Mouse (Mus musculus): ENCODE measurements at regions not wholly inside any gene's neighbourhood (a gene's known extent, or its start where the extent isn't known, plus 50 kb on each side); places are given as distances from the start of the nearest gene placed in this dataset.
A peak's percentile ranks its signal among the peaks of the same experiment; 100 is the strongest.

DNA sequence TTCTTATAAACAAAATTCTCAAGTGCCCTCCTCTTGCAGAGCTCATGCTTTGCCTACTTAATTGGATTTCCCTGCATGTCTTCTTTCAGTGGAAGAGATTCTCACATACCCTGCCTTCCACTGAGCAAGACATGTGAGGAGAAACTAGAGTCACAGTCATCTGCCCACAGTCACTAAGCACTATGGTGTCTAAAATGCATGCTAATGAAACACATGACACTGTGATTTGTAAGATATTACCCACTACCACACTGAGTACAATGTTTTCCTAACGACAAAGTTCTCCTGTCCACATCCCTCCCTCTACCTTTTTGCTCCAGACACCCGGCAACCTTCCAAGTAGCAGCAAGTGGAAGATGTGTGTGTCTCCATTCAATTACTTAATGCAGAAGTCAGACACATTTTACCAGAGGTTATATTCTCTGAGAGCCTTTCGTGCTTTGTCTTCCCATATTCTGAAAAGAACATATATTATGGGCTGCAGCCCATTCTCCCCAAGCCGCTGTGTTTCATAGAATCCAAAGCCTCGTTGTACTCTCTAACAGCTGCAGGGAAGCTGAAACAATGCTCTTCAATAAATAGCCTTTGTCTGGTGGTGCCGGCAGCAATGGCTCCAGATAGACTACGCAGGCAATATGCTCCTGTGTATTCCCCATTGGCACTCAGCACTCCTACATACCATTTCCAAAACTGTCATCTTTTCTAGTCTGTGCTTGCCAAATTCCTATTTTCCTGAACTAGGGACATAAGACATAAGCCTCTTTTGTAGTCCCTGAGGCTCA, 670.7 kb downstream of the Poteg start:
- DNase-seq (ENCODE audit: low spot score), result no peak

DNA sequence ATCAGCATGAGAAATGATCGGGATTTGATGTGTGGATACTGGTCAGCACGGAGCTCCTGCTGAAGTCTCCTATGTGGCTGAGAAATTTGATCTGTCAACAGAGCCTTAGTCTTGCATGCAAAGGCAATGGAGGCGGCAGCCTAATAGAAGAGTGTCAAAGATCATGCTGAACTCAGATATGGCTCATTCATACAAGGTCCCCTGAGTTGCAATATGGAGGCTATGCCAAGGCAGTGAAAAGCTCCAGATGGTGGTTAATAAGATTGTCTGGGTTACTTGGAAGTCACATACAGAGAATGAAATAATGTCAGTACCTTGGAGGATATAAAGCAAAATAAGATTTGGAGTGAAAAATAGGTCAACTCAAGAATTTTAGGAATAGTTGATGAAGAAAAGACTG, 677.6 kb downstream of the Poteg start:
- no peak for DNase-seq (ENCODE audit: low spot score)

DNA sequence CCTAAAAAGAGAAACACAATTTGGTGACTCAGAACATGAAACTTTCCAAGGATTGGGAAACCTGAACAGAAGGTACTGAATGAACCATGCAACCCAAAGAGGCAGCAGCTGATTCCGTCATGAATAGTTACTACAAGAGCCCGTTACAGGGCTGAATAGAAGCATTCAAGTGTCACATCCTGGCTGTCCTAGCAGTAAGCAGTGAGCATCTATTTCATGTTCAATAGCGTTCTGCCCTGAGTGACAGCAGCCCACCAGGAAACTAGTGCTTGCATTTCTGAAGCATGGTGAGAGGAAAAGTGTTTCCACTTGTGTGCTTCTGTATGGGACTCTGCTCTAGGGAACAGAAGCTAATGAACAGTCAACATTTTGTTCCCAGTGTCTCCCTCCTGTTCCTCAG, 694.4 kb downstream of the Poteg start:
- no peak for DNase-seq (ENCODE audit: low spot score)

DNA sequence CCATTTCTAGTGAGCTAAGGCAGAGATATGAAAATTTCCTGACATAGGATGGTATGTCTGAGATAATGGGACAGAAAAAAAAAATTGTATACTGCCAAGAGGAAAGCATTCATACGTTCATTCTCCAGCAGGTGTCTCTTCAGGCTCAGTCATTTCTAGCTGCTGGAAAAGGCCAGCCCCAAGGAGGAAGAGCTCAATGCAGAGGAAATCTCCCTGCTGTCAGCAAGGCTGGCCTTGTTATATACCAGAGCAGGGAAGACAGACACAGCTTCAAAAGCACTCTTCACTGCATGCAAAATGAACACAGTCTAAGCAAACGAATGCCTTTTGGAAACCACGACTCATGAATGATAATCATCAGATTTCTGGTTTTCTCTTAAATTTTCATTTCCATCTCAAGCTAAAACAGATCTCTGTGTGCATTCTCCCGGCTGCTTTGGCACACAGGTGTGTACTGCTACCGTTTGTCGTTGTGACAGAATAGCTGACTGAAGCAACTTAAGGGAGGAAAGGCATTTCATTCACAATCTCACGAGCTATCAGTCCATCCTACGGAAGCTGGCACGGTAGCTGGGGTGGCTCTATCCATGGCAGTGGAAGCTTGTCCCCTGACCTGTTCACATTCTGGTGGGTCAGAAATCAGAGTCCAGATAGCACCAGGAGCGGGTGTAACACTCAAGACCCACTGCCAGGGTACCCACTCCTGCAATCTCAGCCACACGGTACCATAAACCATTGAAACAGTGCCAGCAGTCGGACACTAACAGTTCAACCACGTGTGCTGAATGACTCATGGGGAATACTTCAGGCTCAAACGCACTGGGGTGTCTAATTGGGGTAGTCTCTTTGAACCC, 701.4 kb downstream of the Poteg start:
- DNase-seq (ENCODE audit: low spot score), result peak; percentile 60

DNA sequence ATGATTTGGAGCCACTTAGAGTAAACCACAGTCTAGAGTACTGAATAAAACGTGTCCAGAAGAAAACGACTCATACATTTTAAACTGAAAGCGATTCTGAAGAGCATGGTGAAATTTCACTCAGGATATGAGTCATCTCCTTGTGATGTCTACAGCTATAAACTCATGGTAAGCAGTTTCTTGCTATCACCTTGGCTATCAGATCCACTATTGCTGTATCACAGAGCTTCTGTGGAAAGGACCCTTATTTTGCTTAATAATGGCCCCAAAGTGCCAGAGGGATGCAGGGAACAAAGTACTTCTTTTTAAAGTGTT, 701.9 kb downstream of the Poteg start:
- no peak for DNase-seq (ENCODE audit: low spot score)

DNA sequence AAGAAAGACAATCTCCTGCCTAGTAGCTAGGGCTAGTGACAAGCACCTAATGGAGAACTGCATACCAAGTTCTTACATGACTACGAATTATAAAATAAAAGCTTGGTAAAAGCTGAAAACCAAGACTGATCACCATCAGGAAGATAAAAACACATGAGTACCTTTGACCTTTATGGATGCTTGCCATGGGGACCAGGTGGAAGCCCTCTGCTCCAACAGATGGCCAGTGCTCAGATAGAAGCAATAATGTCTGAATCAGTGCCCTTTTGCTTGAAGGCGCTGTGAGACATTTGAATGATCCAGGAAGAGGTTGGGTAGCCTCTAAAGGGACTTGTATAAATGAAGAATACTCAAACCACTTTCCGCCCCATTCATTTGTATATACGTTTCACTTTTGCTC, 713.2 kb downstream of the Poteg start:
- DNase-seq (ENCODE audit: low spot score), result no peak

DNA sequence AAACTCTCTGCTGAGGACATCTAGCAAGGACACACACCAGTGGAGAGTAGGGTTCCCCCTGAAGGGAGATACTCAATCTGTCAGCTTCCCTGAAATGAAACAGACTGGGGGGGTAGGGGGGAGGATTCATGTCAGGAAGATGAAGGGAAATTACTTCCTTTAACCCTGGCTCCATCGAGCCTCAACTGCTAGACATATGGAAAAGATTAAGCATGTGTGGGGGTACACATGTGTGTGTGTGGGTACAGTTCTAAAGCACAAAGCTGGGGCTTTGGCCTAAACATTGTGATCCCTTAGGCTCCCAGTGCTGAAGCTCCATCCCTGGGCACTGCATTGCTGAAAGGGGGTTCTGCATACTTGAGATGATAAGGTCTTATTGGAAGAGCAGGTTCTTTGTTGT, 720.6 kb downstream of the Poteg start:
- no peak for DNase-seq (ENCODE audit: low spot score)

DNA sequence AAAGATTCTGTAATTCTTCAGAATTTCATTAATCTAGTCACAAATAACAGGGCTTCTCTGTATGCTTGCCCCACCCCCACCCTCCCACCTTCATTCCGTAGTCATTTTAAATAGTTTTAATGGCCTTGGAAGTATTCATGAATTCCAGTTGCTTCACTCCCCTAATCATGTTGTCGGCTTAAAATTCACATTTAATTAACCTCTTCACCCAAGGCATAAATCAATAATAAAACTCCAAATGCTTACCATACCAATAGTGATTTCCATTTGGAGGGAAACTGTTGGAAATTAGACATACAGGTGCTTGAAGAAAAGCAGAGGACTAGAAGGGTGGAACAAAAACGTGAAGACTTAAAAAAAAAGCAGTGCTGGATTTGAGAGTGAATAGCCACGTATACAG, 724.0 kb downstream of the Poteg start:
- DNase-seq (ENCODE audit: low spot score), result no peak

DNA sequence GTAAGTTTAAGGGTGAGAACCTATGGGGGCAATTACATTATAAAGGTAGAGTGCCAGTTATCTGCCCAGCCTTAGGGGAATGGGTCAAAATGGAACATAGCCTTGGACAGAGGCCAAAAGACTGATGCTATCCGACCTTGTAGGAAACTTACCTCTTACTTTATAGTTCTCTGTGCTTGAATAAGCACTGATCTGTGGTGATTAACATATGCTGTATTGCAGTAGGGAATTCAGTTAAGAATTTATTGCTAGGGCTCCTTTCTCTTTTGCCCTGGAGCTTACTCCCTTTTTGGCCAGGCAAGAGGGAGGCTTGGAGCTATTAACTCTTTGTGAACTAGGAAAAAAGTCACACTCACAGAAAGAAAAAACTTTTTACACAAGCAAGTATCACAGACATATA, 748.5 kb downstream of the Poteg start:
- DNase-seq (ENCODE audit: low spot score), result no peak

DNA sequence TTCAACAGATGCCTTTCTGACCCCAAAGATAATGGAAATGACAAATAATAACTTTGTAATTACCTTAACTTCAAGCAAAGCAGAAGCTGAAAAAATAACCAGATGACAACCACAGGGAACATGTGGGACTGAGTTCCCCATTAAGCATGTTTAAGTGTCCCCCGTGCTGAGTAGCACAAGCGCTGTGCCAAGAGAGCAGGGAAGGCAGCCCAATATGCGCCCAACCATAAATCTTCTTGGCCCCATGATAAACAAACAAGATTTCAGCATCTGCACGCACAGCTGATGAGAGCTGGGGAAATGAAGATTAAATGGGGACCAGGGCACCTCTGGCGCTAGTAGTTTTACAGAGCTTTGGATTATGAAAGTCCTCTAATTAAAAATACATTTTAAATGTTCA, 788.1 kb downstream of the Poteg start:
- no peak for DNase-seq (ENCODE audit: low spot score)

DNA sequence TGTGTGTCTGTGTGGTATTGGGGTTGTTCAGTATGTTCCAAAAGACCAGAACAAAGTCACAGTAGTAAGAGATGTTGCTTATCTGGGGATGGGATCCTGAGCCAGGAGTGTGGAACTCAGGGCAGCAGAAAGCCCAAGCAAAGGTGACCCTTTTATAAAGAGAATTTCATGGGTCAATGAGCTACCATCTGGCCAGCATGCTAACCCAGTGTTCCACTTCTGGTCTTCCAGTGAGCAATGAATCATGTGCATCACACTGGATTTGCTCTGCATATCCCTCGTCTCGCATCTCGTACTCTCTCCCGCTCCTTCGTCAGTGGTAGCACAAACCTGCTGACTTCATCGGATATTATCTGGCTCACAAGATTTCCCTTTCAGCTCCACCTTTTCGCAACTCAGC, 791.9 kb downstream of the Poteg start:
- DNase-seq (ENCODE audit: low spot score), result peak; percentile 51

DNA sequence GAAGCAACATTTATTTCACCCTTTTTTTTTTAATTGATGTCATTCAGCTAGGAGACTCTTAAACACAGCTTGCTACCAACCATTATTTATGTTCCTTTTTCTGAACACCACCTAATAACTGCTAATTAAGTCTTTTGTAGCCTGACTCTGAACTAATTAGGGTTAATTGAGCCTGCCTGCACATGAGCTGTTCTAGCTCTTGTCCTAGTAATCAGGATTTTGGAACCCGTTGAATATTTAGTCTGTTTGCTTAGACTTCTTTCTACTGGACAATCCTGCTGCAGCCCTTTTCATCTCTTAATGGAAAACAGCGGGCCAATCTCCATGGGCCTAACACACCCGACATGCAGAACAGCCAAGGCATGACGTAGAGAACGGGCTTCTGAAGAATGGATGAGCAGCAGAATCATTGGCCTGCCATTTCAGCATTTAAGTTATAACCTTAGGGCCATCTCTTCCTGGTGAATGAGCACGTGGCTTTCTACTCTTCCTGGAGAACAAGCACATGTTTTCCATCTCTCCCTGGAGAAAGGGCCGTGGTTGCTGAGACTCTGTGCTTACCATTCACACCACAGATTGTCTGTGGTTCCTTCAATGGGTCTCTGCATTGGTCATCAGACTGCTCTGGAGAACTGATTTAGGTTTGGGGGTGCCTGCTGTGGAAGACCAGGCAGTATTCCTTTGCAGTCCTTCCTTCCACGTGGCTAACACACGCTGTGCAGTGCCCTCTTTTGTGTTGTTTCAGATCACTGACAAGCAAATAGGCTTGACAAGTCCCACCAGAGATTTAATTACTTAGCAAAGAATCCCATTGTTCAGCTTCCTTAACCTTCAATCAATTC, 805.1 kb downstream of the Poteg start:
- DNase-seq (ENCODE audit: low spot score), result no peak

DNA sequence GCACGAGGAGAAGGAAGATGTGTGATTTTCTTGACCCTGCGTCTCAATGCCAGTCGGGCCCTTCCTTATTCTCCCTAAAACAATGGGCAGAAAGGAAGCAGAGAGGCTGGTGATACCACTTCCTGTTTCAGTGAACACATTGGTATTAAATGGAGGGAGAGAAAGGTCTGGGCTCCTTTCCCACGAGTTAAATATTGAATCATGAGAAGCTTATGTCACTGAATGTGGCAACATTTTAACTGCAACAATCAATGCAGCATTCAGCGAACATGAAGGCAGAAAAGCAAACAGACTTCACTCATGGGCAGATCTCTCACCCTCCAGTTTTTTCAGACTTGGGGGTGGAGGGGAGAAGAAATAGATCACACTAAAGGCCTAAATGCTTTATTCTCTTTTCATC, 819.8 kb downstream of the Poteg start:
- DNase-seq (ENCODE audit: low spot score), result no peak

DNA sequence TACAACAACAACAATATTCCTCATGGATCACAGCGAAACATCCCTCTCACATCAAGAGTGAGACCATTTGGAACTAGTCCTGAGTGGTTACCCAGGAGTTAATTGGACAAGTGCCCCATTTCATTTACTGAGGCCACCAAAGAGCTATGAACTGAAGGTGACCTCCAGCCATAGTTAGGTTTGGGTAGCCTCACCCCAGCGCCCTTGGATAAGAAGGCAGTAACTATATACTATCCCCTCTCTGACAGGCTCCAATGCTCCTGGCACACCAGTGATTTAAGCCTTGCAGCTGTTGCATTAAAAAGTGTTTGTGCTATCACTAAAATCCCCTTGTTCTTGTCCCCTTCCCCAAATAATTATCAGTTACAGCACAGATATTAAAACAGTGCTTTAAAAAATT, 836.8 kb downstream of the Poteg start:
- no peak for DNase-seq (ENCODE audit: low spot score)

DNA sequence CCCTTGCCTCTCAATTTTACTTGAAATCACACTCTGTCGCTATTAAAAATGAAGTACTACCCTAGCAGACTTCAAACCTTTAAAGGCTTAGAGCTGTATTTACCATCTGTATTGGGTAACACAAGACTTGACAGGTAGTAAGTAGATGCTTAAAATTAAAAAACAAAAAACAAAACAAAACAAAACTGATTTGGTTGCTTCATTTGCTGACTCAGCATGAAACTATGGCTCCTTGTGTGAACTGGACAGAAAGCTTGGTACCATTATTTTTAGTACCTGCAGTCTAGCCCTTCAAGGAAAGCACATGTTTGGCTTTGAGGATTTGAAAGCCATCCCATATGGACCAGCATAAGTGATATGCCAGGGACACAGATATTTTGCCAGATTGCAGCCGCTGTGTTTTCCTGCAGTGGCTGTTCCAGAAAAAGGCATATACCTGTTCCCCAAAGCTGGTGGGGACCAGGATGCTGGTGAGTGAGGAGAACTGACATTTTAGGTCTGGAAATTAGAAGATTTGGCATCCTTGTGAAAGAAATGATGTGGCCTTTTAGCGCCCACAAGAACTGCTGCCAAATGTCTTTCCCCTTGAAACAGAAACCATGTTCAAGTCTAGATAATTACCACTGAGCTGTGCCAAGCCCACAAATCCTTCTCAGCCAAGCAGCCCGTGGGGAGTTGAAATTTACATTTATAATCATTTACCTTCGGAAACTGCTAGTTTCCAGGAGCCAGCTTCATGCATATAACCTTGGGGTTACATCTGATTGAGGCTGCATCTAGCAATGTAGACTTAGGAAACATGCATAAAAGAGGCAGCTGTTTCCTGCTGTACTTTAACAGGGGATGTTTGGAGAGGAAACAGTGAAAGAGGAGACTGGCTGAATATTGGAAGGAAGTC, 851.7 kb downstream of the Poteg start:
- DNase-seq (ENCODE audit: low spot score), result no peak

DNA sequence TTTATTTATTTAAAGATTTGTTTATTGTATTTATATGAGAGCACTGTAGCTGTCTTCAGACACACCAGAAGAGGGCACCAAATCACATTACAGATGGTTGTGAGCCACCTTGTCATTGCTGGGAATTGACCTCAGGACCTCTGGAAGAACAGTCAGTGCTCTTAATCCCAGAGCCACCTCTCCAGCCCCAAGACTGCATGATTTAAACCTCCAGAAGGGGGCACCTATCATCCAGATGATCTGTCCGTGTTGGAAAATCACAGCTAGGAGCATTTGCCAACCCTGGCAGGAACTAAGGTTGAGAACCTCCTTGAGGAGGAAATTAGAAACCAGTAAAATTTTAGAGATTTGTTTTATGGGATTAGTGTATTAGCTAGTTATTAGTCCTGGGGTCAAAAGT, 869.6 kb downstream of the Poteg start:
- no peak for DNase-seq (ENCODE audit: low spot score)

DNA sequence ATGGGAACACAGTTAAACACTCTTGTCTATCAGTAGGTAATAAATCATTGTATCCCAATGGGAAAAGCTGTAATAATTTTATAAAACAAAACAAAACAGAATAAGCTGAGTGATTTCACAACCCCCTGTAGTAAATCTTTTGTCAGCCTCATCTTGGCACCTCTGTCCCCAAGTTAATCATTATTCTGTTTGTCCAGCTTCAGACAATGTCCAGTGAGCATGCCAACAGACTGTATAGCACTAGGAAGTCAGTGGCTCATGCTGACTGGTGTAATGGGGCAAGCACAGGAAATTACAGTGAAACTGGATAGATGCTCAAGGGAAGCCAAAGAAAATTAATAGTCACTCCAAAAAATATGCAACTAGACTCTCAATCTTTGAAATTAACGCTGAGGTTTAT, 885.9 kb downstream of the Poteg start:
- no peak for DNase-seq (ENCODE audit: low spot score)

DNA sequence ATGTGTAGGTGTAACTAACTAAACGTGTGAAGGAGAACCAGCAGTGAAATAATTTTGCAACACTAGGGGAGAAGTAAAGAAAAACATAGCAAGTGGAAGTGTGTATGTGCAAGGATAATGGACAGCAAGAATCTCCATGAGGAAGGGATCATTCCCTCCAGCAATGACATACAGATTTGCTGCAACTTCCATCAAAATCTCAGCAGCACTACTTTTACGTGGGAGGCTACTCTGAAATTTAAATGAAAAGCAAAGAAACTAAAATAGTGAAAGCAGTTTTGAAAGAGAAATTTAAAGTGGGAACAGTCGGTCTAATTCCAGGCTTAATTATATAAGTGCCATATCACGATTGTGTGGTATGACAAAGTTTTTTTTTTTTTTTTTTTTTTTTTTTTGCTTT, 890.0 kb downstream of the Poteg start:
- no peak for DNase-seq (ENCODE audit: low spot score)

DNA sequence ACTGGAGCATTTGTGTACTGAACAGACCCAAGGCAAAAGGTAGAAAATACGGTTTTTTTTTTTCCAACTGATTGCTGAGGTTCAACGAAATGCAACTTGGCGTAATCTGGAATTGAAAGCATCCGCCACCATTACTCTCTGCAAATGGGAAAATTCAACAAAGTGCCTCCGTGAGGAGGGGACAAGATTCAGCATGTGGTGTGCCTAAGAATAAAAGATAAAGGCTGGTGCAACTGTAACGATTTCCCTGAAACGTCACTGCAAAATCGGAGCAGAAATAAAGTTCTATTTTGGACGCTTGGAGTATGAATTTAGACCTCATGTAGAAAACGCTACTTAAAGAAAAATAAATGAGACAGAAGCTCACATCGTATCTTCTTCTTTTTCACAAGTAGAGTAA, 893.8 kb downstream of the Poteg start:
- no peak for DNase-seq (ENCODE audit: low spot score)

DNA sequence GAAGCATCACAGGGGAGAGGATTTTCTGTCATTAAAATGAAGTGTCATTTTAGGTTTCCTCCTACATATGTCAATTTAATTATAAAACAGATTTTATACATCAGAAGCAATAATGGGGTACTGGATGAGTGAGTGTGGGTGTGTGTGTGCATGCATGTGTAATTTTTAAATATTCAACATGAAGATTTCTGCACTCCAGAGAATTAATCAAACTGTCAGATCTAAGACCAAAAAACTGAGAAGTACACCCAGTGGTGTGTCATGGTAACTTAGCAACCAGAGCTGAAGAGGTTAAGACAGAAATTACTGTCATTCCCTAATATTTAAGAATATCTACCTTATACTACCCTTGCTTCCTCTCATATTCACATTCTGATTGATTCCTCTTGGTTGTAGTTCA, 919.0 kb downstream of the Poteg start:
- no peak for DNase-seq (ENCODE audit: low spot score)

DNA sequence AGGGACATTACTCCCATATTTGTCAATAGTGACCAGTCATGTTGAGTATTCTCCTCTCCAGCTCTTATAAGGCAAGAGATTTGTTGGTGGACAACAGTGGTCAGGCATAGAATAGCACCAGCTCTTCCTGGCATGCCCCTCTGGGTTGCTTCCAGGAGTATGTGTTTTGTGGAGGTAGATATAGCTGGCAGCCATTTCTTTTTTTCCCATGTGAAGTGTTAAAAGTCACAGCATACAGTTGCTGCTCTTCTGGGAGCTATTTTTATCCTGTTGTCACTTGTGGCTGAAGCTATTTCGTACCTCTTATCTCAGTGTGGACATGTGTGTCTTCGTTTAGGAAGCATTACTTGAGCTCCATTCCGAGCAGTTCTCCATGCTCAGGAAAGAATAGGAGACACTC, 919.9 kb downstream of the Poteg start:
- DNase-seq (ENCODE audit: low spot score), result no peak

DNA sequence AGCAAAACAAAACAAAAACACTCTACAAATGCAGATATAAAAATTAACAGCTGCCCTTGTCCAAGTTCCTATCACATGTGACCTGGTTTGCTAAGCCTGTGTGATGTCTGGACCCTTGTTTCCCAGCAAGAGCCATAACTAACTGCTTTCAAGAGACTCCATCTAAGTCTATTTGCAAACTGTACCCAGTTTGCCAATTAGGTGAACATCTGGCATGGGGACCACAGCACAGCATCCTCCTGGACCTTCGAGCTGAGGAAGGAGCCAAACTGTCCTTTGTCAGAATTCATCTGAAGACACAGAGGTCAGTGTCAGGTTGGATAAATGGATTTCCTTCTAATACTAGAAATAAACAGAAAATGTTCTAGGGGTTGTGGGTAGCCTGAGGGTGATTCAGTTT, 924.3 kb downstream of the Poteg start:
- no peak for DNase-seq (ENCODE audit: low spot score)

Data from embryo, embryonic 10 days (tissue).